Mouse (Mus musculus): ENCODE data around the gene Tbkbp1.
A peak's percentile ranks its signal among the peaks of the same experiment; 100 is the strongest.

Gene Tbkbp1

DNA sequence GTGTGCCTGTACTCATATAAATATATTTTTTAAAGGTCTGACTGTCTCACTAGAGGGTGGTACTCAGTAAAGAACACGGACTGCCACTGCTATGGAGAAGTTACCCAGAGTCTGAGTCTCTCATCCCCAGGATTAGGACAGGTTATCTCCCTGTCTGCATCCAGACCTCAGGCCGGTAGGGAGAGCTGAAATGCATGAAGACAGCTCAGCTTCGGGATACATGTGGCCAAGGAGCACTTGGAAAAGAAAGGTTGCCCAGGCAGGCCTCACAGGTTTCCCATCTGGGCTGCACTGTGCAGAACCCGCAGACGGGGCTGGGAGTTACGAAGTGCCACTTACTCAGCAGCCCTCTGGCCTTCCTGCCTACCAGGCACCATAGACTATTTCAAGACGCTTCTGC, 5.7 kb upstream of the Tbkbp1 start:
- DNase-seq (ENCODE audit: low spot score in 2 of 2), result no peak

DNA sequence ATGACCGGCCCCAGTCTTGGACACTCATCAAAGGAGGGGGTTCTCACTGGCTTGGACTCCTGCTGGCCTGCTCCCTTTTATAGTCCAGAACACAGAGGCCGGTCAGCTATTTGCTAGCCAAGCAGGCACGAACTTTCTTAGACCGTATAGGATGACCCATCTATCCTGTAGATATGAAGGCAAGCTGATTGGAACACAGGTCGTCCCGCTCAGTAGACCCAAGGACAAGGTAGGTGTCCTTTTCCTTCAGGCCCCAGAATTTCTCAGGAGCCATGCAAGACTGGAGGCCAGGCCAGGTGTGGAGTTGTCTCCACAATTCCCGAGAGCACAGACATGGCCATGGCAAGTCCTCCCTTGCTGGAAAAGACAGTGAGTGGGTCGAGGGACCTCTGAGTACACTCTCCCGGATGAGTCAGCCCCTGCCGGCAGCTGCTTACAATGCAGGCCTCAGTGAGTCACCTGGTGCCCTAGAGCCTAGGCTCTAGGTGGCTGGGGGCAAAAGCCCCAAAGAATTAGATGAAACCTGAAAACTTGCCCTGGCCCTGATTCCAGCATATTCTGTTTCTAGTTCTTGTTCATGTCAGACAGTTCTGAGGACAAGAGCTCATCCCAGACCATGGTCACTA, 1.5 kb upstream of the Tbkbp1 start:
- no peak for DNase-seq (ENCODE audit: low spot score in 2 of 2)

DNA sequence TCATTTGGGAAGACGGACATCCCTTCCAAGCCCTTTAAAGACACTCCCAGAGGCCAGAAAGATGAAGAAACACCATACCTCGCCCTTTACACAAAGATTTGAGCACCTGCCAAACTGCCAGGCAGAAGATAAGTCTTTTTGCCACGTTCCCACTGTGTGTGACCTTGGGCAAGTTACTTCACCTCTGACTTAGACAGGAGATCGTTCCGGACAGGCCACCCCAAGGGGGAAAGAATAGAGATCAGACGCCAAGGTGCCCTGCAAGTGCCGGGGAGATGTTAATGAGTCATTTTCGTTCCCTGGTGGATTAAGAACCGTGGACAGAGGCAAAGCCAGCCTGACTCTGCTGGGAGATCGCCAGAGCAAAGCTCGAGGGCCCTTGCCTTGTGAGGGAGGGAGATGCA, 730 bp upstream of the Tbkbp1 start:
- DNase-seq (ENCODE audit: low spot score in 2 of 2), result no peak

DNA sequence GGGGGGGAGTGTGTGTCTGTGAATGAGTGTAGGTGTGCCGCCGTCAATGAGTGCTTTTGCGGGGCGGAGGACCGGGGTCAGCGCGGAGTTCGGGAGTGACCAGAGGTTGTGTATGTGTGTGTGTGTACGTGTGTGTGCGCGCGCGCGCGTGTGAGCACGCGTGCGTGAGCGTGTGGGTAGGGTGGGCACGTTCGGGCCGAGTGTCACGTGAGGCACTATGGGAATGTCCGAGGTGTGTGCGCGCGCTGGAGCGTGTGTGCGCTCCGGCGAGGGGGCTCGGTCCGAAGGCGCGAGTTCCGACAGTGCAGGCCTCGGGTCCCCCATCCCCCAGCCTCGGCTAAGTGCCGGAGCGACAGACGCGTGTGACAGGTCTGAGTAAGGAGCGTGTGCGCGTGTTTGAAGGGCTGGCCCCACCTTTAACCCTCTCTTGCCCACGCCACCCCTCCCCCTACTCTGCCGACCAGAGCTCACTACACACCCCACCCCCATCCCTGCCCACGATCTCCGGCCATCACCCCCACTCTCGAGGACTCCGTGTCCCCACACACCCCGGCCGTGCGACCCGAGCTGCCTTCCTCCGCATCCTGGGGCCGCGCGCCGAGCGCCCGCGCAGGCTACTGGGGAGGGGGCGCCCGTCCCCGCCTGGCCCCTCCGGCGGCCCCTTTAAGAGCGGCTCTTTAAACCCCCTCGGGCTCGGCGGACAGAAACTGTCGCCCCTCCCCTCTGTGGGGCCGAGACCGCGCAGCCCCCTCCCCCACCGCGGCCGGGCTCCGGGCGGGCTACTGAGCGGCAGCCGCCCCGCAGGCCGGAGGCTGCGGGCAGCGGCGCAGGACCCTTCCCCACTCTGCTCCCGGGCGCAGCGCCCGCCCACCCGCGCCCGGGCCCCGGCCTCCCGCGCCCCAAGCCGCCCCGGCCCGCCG, 624 bp downstream of the Tbkbp1 start:
- DNase-seq (ENCODE audit: low spot score in 2 of 2), result peak; percentile 44 to 68

DNA sequence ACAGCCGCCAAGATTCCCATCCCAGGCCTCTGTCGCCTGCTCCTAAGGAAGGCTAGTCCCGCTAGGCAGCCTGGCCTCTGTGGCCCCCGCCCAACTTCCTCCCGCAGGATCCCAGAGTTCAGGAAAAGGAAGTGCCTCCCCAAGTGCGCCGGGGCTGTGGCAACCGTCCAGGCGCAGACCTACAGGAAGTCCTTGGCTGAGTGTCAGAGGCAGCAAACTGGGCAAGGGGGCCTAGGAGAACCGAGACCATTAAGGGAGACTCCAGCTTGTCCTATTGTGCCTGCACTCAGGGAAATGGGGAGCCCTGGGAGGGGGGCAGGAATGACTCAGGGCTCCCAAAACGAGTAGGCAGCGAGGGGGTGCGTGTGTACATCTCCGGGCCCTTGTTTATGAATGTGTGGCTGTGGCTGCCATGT, 1.3 kb downstream of the Tbkbp1 start:
- DNase-seq (ENCODE audit: low spot score in 2 of 2), result peak in 1 of 2 experiments; percentile 56

DNA sequence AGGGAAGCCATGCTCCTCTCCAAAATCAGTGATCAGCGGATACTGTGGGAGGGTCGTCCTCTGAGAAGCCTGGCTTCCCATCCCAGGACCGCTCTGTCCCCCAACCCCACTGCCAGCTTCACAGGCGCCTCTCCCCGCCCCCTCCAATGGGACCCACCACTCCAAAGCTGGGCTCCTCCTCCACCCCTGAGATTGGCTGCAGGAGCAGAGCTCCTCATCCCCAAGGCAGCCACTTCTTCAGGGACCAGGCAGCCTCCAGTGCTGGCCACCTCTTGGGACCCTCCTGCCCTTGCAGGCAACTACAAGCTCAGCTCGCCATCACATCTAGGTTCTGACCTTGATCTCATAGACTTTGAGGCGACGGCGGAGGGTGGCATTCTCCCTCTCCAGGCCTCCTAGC, 2.3 kb downstream of the Tbkbp1 start:
- no peak for DNase-seq (ENCODE audit: low spot score in 2 of 2)

DNA sequence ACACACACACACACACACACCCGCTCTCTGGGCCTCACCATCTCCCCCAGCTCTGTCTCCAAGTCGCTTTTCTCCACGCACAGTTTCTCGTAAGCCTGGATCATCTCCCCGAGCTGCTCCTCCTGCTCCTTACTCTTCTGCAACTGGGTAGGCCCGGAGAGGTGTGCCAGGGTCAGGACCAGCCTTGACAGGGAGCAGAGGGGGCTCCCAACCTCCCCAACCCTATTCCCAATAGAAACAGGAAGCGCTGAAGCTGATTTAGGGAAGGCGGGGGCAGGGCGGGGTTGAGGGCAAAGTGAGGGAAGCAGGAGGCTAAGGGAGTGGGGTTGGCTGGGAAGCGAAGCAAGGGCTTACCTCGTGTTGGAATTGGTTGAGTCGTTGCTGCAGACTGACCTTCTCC, 2.7 kb downstream of the Tbkbp1 start:
- DNase-seq (ENCODE audit: low spot score in 2 of 2), result no peak

DNA sequence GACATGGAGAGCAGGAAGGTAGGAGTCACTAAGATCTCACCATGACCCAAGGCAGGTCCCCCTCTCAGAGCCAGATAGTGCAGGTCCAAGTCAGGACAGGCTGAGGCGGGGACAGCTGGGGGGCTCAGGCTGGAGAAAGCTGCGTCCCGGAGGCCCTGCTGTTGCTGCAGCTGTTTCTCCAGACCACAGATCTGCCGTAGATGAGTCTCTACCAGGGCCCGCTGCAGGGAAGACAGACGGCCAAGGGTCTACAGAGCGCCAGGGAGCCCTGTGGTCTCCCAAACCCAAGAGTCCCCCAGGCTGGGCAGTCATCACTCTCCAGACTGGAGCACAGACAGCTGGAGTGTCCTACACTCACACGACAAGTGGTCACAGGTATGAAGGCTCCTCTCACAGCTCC, 4.0 kb downstream of the Tbkbp1 start:
- no peak for DNase-seq (ENCODE audit: low spot score in 2 of 2)

DNA sequence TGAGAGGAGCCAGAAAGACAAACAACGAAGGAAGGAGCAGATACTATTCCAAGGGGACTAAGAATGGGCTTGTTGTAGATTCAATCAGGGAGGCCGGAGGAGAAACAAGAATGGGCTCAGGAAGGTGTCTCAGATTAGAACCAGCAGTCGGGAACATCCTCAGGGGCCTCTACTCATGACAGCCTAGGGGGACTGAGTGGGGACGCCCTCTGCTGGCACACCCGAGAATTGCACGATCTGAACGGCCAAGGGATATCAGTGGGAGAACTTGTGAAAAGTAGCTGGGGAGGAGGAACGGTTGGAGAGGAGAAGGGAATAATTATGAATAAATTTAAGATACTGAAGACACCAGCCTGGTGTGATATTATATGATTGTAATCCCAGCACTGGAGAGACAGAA, 4.6 kb downstream of the Tbkbp1 start:
- DNase-seq (ENCODE audit: low spot score in 2 of 2), result peak in 1 of 2 experiments; percentile 88

DNA sequence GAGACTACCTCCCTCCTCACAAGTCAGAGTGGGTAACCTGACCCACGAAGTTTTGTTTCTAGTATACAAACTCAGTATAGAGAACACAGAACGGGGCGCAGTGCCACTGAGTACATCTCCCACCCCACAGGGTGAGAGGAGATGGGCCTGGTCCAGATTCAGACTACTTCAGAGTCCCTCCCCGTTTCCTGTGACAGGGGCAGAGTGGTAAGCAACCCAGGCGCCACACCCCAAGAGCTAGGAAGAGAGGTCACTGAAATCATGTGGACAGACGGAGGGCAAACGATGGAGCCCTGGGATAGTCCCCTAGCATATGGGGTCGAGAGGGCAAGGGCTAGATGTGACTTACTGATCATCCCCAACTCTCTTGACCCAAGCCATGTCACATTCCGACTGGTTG, 5.3 kb downstream of the Tbkbp1 start:
- no peak for DNase-seq (ENCODE audit: low spot score in 2 of 2)

DNA sequence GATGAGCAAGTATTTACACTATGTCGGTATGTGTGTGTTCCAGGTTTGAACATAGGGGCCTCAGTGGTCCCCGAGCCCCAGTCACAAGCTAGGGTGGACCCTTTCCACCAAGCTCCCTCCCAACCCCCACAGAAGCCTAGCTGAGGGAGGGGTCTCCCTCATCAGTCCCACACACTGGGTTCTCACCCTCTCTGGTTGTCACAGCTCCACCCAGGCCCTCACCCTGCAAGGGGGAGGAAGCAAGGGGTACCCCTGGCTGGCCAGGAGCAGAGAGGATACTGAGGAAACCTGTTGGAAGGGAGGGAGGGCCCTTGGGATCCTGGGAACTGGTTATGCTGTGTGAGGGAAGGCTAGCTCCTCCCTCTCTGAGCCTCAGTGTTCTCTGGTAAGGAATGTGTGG, 6.0 kb downstream of the Tbkbp1 start:
- DNase-seq (ENCODE audit: low spot score in 2 of 2), result no peak

DNA sequence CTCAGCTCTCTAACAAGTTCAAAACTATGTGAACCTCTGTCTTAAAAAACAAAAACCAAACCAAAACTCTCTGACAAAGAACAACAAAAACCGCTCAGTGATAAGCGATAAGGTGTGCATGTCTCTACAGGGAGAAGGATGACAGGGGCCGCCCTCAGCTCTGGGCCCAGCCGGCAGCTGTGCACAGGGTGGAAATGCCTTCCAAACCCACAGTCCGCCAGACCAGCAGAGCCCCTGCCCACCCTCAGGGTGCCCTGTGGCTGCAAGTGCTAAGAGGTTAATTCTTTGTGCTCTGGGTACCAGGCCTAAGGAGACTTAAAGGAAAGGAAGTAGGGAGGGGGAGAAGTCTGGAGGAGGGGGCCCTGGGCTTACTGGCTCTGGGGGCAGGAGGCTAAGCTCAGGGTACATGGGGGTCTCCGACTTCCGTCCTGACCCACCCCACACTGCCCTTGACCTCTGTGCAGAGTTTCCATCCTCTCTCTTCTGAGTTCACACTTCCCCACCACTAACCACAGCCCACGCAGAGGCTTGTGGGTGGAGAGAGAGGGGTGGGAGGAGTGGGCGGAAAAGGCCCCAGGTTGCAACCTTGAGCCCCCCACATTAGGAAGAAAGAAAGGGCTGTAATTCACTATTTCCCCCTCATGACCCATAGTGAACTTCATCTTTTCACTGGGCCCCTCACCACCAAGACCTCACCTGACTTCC, 7.9 kb downstream of the Tbkbp1 start:
- DNase-seq (ENCODE audit: low spot score in 2 of 2), result no peak

DNA sequence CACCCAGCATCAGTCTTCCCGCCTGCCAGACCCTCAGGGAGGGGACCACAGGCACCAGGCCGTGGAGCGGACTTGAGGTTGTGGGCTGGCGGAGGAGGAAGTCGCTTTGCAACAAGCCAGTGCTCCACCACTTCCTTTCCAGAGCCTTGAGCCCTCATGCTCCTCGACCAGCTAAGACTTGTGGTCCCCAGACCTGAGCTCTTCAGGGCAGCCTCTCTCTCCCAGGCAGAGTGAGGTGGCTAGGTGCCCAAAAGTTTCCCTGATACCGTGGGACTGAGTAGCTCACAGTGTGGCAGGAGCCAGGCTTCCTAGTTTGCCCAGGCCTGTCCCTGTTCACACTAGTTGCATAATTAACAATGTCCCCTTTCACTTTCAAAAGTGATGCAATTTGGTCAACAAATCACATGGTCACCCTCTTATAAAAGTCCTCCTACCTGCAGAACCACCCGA, 9.1 kb downstream of the Tbkbp1 start:
- DNase-seq (ENCODE audit: low spot score in 2 of 2), result no peak

DNA sequence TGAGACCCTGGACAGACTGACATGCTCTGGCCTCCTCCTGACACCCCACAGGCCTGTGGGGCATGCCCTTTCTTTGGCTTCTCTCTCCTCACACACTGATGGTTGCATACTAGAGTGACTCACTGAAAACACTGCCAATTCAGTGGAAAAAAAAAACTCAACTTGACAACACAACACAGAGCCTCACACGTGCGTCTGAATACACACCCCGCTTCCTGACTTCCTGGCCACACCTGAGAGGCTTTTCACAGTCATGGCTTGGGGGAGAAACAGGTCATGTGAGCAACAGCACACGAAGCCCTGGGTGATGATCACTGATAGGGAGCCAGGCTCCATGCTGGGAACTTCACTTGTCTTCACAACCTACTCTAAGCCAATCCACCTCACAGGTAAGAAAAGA, 10.5 kb downstream of the Tbkbp1 start:
- no peak for DNase-seq (ENCODE audit: low spot score in 2 of 2)

DNA sequence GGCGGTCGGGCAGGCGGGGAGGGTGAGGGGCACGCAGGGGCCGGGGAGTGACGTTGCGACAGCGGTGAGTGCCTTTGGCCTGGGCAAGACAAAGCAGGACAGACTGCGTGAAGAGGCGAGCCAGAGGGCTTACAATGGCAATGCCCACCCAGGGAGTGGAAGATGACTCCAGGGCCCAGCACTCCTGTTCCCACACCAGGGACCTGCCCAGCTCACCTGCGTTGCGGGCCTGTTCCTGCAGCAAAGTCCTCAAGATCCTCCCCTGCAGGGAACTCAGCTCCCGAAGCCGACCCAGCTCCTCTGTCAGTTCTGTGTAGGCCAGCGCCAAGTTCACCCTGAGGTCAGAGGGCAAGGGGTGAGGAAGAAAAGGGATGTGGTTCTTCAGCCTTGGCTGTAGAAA, 12.0 kb downstream of the Tbkbp1 start:
- no peak for DNase-seq (ENCODE audit: low spot score in 2 of 2)

DNA sequence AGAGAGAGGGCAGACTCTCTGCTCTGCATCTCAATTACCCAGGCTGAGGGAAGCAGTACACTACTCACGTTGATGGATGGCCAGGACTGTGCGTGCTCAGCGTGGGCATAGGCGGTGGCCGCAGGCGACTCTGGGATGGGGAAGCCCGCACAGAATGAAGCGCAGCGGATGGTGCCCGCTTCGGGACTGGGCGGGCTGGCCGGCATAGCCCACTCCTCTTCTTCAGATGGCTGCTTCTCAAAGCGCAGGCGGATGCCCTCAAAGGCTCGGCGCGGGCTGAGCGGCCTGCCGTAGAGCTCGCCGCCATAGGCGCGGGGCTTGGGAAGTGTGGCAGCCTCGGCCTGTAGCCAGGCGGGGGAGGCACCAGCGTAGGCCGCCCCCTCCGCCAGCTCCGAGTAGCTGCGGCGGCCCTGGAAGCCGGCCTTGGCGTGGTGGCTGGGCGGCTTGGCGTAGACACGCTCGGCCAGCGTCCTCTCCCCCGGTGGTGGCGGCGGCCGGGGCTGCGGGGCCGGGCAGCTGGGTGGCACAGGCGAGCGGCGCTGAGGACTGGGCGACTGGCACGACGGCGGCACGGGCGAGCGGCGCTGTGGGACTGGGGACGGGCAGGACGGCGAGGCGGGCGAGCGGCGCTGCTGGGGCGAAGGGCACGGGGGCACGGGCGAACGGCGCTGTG, 12.6 kb downstream of the Tbkbp1 start:
- DNase-seq (ENCODE audit: low spot score in 2 of 2), result no peak

DNA sequence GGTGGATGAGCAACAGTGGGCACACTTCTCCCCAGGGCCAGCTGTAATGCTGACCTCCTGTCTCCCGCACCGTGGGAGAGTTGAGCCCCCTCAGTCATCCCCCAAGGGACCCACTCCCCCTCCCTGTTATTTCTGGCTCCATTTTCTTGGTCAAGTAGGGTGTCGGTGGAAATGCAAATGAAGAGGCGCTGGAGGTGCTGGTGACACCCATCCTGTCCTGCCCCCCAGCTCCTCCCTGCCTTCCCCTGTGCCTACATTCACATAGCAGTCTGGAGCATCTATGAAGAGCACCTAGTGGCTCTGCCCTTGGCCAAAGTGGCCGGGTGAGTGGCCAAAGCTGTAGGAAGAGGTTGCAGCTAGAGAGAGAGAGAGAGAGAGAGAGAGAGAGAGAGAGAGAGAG, 18.0 kb downstream of the Tbkbp1 start:
- no peak for DNase-seq (ENCODE audit: low spot score in 2 of 2)

DNA sequence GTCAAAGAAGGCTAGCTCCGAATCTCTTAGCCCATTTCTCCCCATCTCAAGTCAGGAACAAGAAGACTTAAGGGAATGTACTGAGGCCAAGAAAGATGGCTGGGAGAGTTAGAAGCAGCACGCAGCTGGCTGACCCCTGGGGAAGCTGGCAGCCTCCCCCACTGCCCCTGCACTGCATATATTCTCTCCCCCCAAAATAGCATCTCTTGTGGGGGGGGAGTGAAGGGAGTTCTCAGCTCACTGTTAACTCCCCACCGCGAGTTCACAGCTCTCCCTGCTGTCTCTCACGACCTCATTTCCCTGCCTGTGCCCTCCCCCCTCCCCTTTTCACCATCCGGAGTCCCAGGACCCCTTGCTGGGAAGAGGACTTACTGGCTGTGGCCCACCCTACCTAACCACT, 19.1 kb downstream of the Tbkbp1 start:
- no peak for DNase-seq (ENCODE audit: low spot score in 2 of 2)

DNA sequence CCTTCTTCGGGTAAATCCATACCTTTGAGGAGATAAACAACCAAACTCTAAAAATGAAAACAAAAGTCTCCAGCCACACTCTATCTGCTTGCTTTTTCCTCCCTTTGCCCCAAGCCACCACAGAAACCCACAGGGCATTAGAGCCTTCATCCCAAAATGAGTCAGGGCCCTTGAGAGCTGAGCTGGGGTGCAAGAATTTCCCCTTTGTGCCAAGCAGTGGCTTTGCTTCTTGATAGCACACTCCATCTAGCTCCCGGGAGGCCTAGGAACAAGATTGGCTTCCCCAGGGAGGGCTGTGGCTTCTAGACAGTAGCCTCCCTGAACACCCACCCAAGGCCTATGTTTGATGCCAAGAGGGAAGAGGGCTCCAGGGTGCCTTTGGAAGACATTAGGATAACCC, 19.6 kb downstream of the Tbkbp1 start:
- DNase-seq (ENCODE audit: low spot score in 2 of 2), result no peak

DNA sequence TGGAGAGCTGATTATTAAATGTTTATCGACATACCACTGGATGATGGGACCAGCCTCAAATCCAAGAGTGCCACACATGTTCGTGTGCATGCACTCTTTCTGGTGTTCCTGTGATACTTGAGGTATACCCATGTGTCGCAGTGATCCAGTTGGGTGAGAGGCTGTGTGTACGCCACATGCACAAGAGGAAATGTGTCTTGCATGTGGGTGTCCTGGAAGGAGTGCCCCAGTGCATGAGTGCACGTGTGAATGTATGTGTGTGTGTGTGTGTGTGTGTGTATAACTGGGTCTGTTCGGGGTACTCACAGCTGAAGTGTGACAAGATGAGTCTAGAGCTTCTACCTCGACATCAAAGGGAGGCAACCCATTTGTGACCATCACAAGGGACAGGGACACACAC, 21.0 kb downstream of the Tbkbp1 start:
- DNase-seq (ENCODE audit: low spot score in 2 of 2), result no peak

DNA sequence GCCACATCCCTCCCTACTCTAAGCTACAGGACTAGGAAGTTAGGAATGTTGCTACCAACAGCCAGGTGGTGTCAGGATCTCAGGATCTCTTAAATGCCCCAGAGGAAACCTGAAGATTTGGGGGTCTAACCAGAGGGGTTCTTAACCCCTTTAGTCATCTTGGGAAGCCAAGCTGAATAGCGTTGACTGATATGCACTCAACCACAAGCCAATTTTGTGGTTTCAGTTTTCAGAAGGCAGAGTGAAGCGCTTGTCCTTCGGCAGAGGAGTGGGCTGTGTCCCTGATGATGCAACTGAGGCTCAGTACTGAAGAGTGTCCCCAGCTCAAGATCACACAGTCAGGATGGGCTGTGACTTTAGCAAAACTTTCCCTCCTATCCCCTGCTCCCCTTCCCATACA, 22.3 kb downstream of the Tbkbp1 start:
- no peak for DNase-seq (ENCODE audit: low spot score in 2 of 2)
